Mouse (Mus musculus): ENCODE data around the gene Rdh9.

The Rdh9 gene

DNA sequence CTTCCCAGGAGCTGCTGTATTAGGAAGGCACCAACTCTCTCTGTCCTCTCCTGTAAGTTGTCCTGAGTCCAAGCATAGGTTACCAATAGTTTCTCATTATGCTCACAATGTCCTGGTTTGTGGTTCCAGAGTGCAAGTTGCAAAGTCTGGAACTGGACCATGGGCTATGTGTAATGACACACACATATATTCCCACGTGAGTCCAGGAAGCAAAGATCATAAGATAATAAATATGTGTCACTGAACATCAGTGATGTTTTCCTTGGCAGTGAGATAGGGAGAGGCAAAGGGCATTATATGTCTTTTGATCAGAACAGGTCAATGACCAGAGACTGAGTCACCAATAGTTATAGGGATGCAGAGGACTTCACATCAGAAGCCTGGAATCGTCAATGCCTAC is at the start of gene Rdh9:
TSS of gene Rdh9 (plus strand) at position 376 of the 400 bp plus-strand sequence.
- DNase-seq (ENCODE audit: low read depth, low spot score), result no peak

DNA sequence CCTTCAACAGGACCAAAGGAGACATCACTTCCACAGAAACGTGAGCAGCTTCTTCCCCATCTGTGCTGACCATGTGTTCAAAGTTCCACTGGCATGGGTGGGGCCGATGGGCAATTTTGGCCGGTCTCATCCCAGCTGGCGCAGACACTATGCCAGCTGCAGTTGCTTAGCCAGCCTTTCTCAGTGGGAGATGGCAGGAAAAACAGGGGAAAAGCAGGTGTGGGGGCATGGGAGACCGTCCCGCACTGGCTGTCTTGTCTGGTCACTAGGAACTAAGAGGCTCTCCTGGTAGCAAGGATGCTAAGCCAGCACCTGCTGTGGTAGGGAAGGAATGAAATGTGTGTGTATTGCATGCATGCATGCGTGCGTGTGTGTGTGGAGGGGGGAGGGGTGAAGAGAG is 47.7 kb upstream of the Rdh9 start:
- no peak for DNase-seq (ENCODE audit: low read depth, low spot score)

DNA sequence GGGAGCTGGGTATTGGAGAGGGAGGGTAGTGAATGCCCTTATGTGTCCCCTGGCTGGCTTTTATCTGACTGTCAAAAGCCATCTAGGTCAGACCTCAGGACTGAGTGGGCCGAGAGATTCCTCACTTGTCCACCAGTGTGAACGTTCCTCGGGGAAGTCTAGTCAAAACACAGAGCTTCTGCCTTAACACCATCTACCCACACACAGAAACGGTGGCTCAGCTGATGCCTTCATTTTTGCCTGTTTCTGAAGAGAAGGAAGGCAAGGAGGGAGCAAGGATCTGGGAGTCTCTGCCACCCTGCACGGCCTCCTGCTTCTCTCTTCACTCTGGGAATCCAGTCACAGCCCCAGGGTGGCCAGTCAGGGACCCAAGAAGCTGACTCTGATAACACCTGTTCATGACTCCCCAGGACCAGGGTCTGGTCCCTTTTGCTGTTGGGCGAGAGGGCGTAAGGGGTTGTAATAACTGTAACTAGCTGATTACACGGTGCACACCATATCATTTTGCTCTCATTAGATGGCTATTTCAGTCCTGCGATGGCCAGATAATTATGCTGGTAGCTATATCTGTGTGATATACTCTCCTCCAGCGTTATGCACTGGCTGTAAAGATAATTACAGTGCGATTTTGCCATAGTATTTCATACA is 45.8 kb upstream of the Rdh9 start:
- DNase-seq (ENCODE audit: low read depth, low spot score), result no peak

DNA sequence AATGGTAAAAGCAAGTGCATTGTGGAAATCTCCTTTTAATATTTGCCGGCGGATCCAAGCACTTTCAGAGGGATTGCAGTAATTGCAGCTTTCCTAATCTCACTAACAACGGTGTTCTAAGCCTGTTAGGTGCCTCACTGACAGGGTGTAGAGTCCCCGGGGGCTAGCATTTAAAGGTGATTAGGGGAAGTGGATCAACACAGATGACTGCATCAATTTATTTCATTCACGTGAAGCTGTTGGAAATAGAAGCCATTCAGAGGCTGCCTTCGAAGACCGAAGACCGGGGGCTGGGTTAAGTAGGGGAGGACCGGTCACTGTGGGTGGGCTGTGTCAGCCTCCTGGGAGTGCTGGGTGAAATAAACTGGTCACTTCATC is 45.3 kb upstream of the Rdh9 start:
- DNase-seq (ENCODE audit: low read depth, low spot score), result no peak

DNA sequence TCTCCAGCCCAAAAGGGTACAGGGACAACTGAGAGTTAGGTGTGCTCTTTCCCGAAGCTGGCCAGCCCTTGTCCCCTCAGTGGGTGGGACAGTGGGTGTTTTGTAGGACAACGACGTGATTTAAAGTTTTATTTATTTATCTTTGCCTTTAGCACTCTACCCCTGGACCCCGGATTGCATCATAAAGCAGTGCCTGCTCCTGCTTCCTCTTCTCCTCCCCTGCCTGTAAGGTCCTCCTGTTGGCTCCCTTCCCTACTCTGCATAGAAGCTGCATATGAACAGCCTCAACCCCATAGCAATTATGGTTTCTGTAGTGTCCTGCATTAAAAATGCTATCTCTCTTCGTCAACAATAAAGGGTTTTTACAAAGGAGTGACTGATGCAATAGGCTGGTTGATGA is 44.8 kb upstream of the Rdh9 start:
- DNase-seq (ENCODE audit: low read depth, low spot score), result no peak

DNA sequence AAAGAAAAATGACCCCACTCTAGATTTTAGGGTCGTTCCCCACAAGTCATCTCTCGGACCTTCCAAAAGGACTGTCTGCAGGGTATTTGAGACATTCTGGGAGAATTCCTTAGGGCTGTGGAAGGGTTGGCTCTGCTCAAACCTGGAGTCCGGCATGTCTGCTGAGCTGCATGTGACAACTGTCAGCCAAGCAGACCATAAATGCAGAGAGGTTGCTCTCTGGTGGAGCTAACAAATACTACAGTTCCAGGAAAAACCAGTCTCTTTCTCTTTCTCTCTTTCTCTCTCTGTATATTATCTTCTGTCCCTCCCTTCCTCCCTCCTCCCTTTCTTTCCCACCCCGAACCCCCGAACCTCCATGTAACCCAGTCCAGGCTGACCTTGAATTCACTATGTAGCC is 41.8 kb upstream of the Rdh9 start:
- DNase-seq (ENCODE audit: low read depth, low spot score), result no peak

DNA sequence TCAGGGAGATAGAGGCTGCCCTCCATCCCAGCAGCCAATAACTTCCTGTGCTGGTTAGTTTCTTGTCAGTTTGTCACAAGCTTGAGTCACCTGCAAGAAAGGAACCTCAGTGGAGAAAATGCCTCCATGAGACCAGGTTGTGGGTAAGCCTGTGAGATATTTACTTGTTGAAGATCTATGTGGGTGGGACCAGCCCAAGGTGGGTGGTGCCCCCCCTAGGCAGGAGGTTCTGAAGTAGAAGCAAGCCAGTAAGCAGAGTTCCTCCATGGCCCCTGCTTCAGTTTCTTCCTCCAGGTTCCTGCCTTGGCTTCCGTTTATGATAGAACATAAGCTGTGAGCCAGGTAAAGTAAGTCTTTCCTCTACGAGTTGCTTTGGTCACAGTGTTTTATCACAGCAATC is 39.9 kb upstream of the Rdh9 start:
- DNase-seq (ENCODE audit: low read depth, low spot score), result peak; percentile 22

DNA sequence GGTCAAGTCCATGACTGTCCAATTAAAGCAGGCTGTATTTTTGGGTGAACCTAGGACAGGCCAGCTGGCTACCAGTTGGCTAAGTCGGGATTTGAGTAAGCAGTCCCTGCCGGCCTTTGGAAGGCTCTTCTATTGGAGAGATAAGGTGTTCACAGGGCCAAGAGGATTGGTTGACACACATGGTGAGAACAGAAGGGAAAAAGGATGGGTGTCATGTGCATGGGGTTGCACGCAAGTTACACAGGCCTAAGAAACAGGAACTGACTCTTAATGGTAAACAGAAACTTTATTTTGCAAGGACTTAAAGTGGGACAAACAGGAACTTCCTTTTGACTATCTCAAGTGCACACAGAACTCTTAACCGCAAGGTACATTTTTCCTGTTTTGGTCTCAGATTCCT is 39.3 kb upstream of the Rdh9 start:
- DNase-seq (ENCODE audit: low read depth, low spot score), result peak; percentile 62

DNA sequence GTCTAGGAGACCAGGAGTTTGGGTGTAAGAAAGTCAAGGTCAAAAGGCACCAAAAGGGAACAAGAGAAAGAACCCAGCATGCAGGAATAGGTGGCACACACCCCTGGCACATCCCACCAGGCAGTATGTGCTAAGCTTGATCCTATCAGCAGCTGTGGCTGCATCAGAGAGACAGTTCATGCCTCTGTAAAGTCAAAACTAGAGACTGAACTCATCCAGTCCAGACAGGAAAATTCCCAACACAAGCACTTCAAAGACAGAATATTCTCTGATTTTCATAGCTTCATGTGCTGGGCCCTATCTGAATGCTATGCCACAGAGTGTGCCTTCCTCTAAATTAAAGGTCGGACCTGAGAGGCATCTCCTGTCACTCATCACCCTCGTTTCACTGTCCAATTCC is 38.6 kb upstream of the Rdh9 start:
- DNase-seq (ENCODE audit: low read depth, low spot score), result no peak

DNA sequence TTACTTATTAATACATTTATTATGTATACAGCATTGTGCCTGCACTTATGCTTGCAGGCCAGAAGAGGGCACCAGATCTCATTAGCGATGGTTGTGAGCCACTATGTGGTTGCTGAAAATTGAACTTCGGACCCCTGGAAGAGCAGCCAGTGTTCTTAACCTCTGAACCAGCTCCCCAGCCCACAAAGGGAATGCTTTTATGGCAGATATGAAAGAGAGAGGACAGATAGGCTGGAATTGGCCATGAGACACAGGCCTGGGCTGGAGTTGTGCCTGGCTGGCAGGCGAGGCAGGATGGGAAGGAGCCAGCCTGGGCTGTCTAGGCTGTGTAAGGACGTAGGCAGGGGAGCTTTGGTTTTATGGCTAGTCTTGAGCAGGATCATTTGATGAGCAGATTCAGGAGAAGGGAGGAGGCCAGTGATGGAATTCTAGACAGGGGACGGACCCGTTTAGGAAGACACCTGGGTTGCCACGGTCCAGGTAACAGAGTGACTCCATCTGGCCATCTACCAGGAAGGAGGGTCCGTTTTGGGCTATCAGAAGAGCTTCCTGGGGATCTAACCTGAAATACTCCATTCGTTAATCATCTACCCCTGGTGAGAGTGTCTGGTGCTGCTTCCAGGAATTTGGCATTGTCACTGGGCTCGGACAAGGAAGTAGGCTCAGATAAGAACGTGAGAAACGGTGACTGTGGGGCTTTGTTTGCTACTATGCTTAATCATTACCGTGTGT is 37.9 kb upstream of the Rdh9 start:
- DNase-seq (ENCODE audit: low read depth, low spot score), result peak; percentile 71

DNA sequence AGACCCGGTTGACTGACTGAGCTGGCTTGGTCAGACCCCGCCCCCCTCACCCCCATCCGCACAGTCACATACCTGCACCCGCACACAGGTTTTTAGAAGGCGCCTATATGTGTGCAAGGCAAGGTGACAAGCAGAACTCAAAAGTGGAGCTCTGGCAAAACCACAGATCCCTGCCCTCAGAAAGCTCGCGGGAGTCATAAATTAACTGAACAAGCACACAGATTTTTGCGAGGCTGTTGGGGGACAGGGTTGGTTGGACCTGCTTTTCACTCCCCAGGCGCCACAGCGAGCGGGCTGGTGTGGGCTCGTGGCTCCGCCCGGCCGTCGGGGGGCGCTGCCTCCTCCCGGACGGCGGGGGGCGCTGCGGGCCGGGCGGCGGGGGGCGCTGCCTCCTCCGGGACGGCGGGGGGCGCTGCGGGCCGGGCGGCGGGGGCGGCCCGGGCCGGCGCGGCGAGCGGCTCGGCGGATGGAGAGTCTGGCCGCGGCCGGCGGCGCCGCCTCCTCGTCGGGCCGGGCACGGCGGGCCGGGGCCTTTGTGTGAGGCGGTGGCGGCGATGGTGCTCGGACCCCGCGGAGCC is 37.0 kb upstream of the Rdh9 start, which contains the start of gene Zbtb39:
TSS of gene Zbtb39 (plus strand) at position 456 of the 578 bp plus-strand sequence.
- peak; percentile 84 for DNase-seq (ENCODE audit: low read depth, low spot score)

DNA sequence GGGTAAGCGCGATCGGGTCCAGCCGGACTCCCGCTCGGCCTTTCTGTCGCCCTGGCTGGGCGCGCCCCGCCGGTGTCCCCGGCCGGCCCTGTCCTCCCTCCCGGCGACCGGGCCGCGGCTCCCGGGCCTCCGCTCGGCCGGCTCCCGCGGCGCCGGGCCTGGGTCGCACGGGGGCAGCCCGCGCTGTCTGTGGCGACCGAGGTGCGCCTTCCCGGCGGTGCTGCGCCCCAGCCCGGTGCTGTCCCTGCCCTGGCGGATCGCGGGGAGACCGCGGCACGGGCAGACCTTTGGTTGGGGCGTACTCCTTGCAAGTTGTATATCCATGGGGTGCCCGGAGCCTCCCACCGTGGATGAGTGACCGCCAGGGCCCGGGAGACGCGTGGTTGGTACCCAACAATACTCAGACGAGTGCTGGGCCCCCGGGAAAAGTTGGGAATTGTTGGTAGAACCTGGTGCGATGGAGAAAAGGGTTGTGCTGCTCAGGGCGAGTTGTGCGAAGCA is 36.5 kb upstream of the Rdh9 start:
- peak; percentile 52 for DNase-seq (ENCODE audit: low read depth, low spot score)

DNA sequence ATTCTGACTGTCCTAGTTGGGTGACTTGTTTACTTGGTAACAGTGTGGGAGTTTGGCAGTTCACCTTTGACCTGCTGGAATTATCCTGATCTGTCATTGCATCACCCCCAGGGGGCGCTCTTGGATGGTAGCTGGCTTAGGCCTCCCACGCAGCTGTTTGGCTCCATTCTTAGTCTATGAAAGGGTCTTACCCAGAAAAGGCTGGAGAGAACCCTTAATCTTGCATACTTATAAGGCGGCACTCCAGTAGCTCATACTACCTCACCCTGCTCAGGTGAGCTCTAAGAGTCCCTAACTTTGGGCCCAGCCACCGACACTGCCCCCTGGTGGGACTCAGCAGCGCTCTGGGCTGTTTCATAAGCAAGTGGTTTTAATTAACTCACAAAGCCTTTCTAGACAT is 31.5 kb upstream of the Rdh9 start:
- DNase-seq (ENCODE audit: low read depth, low spot score), result peak; percentile 58

DNA sequence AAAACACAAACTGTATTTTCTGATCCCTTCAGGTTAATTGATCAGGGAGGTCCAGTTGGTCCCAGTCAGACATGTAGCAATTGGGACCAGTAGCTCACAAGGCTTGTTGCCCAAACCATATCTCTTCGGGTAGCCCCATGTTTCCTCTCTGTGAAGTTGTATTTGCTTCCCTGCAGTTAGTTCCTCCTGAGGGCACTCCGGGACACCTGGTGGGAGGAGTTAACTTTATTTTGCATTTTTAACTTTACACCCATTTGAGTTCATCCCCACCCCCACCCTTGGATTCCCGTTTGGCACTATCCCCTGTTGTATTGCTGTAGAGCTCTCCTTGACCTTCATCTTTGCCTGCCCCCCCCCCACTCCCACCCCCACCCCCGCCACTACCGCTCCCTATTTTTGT is 30.3 kb upstream of the Rdh9 start:
- DNase-seq (ENCODE audit: low read depth, low spot score), result no peak

DNA sequence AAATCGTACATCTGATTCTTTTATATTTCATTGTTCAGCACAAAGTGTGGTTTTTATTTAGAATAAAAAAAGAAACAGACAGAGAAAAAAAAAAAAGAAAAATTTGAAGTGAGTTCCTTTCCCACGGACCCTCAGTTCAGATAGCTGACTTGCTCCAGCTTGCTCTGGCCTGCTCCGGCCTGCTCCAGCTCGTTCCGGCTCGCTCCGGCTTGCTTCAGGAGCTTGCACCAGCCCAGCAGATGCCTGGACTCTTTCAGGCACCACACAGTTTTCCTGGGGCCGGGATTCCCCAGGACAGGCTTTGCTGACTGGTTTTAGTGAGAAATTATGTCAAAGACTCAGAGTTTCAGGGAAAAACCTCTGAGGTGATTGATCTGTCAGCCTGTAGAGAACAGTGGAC is 28.9 kb upstream of the Rdh9 start:
- DNase-seq (ENCODE audit: low read depth, low spot score), result no peak

DNA sequence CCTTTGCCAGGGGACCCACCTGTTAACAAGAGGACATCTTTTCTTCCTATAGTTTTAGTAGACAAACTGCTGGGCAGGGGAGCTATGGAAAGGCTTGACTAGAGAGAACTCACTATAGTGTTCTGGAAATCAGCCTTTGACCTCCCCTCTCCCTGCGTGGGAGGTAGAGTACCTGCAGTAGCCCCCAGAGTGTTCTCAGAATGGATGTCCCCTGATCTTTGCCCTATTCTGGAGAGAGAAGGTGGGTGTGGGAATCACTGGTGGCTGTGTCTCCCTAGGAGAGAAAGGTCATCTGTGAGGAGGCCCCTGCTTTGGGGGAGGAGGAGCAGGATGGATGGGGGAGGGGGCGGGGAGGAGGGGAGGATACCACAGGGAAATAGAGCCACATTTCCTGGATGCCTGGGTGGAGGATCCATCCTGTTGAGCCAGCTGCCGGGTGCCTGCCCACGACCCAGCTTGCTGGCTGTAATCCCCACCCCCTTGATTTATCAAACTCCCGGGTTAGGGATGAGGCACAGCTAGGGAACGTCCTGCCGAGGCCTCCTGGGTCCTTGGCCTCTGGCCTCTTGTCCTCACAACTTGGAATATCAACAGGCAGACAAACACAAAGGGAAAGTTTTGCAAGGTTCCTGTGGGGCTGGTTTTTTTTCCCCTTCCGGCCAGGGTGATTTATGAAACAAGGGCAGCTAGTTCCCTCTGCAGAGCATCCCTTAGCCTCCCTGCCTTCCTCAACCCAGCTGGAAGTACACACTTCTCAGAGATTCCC is 27.2 kb upstream of the Rdh9 start:
- no peak for DNase-seq (ENCODE audit: low read depth, low spot score)

DNA sequence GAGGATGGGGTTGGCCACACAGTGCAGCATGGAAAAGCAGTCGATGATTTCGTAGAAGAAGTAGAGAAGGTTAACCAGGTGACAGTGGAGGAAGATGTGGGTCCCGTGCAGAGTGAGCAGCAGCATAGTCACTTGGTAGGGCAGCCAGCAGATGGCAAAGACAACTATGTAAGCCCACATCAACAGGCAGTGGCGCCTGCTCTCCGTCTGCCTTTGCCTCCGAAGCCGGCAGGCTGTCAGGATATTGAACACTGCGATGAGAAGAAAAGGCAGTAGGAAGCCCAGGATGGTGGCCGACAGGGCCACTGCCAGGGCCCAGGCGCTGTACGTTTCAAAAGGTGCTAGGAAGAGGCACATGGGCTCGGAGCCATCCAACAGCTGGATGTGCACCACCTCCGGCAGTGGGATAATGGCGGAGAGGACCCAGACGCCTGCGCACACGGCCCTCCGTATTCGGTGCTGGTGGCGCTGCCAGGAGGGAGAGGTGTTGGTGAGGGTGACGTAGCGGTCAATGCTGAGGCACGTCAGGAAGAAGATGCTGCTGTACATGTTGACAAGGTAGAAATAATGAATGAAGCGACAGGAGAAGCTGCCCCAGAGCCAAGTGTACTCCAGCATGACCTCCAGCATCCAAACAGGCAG is 25.9 kb upstream of the Rdh9 start:
- no peak for DNase-seq (ENCODE audit: low read depth, low spot score)

DNA sequence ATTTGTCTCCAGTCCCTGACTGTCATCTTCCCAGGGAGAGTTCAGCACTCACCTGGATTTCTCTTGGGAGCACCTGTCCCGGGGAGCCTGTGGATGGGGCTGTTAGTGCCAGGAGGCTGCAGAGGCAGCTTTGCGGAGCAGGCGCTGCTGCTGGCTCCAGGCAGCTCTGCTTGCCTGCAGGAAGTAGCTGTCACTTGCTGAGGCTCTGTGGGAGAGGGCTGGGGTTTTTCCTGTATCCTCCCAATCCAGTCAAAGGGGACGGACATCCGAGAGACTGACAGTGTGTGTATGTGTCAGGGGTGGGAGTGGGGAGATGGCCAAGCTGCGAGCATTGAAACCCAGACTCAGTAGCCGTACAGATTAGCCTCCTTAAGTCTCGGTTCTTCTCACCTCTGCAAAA is 24.6 kb upstream of the Rdh9 start, which contains the start of gene Gpr182:
TSS of gene Gpr182 (minus strand) at position 185 of the 400 bp plus-strand sequence.
- no peak for DNase-seq (ENCODE audit: low read depth, low spot score)

DNA sequence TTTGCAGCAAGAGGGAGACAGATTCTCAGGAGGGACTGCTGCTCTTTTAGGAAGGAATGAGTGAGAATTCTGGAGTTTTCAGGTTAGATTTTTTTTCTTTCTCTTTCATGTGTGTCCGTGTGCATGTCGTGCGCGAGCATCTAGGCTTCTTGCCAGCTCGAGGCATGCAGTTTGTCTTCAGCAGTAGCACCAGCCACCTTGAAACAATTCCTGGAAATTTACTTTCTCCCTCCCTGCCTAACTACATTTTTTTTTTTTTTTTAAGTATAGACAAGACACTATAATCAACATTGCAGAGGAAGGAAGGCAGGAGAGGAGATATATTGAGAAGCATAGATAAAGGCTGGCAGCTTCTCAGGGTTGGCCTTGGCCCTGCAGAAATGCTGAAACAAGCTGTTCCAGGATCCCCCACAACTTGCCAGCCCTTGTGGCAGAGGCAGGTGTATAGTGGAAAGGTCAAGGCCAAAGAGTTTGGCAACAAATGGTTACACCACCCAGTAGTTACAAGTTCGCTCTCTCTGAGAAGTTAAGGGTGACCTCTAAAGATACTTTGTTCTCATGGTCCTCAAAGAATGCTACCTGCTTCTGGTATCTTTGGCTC is 21.5 kb upstream of the Rdh9 start:
- no peak for DNase-seq (ENCODE audit: low read depth, low spot score)

DNA sequence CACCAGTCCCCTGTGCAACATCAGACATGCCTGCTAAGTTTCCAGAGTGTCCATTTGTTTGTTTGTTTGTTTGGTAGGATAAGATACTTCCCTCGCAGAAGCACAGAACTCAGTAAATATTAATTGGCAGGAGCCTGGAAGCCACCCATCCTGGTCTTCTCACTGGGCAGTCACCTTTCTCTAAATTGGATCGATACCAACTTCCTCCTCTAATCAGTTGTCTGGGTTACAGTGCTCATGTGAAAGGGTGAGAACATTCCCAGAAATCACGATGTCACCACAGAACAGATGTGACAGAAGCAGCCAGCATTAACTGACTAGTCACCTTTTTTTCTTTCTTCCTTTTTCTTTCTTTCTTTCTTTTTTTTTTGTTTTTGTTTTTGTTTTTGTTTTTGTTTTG is 20.9 kb upstream of the Rdh9 start:
- no peak for DNase-seq (ENCODE audit: low read depth, low spot score)

DNA sequence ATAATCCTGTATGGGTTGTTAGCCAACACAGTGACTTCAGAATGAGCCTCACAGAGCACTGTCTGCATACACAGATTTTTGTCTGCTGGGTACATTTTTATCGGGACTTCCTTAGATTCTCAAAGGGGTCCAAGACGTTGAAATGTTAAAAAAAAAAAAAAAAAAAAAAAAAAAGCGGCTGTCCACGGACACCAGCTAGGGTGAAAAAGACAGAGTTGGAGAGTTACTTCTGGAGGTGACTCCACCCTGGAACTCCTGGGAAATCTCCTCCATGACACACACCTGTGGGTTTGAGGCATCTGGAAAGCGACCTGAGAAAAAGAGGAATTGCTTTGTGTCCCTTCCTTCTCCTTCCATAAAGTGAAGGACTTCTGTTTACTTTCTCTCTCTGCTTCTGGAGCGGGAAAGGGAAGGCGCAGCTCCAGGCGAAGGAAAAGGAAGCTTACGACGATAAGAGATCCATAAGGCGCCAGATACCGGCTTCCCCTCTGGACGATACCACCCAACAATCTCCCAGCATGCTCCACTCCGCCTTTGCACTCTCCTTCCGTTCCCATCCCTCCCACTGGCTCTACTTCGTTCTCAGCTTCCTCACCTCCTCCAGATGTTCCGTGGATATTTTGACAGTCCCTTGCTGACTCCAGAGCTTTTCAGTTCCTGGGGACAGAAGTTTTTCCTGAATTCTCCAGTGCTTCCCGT is 20.3 kb upstream of the Rdh9 start:
- no peak for DNase-seq (ENCODE audit: low read depth, low spot score)

All from A20 (cell line).